Comparison of ENCODE assay signal across 9 mouse cellular contexts in genomic region chr5:88575506-88576338, GRCm38 (mm10). TPM values are rescaled to one million over a fixed set of nuclear protein-coding genes. Genes with fewer than 3 reads are reported as not detected.
A peak's percentile ranks its signal among the peaks of the same experiment; 100 is the strongest.
DNase-seq lines count a peak whose midpoint lies in the region; ATAC-seq and TF ChIP-seq lines count a peak whose summit lies in the region.
"Had no signal": no experiment of that assay in that cellular context is flagged by ENCODE, and none has a peak within 500 bp of the region (broad histone marks: within the 10 kb centered on the region; RNA-seq: fewer than 3 reads in every experiment).

No protein-coding gene starts in this region.

- no peak for ATAC-seq in heart, embryonic 15.5 days (replicated peaks; ENCODE audit: insufficient number of reproducible peaks, insufficient read depth, low FRiP score, low read depth)
- ATAC-seq in intestine, postnatal 0 days: peak; percentile 72
- ATAC-seq in granulocyte monocyte progenitor cell, adult 5-6 weeks (replicated peaks; ENCODE audit: poor library complexity, severe bottlenecking): no peak

- no peak for DNase-seq in heart, postnatal 25 days (ENCODE audit: low spot score)
- peak; percentile 41 for DNase-seq in ZHBTc4 (ENCODE audit: low read depth, low spot score)
- peak; percentile 23 for DNase-seq in lung, adult 2 months
- no peak for DNase-seq in cerebellum, adult 11 months
- no peak for DNase-seq in adrenal gland, adult 18-20 months (ENCODE audit: low spot score in 2 of 2)
- DNase-seq: retina, postnatal 1 day had no signal

- H3K9me3 ChIP-seq in heart, embryonic 15.5 days (replicated peaks): no peaks in the 10 kb centered on the region
- no peaks in the 10 kb centered on the region for H3K9me3 ChIP-seq in intestine, postnatal 0 days (ENCODE audit: control insufficient read depth)

- no peaks in the 10 kb centered on the region for H3K27me3 ChIP-seq in heart, embryonic 15.5 days
- H3K27me3 ChIP-seq in intestine, postnatal 0 days (replicated peaks; ENCODE audit: control insufficient read depth, insufficient read depth, low read length): no peaks in the 10 kb centered on the region

- no peak for TF ChIP-seq CTCF in intestine, postnatal 0 days (IDR thresholded peaks at IDR 0.05; ENCODE audit: low read depth)
- no peak for TF ChIP-seq CTCF in lung, adult 2 months (IDR thresholded peaks at IDR 0.05; ENCODE audit: insufficient read depth, low read length)

- no peak overlapping the region for H3K9ac ChIP-seq in heart, embryonic 15.5 days
- no peak overlapping the region for H3K9ac ChIP-seq in intestine, postnatal 0 days (ENCODE audit: low read depth, low read length)

- peaks cover 2% of the 10 kb centered on the region; the same call in 1 of the 2 replicates for H3K36me3 ChIP-seq in heart, embryonic 15.5 days
- H3K36me3 ChIP-seq in intestine, postnatal 0 days (ENCODE audit: control insufficient read depth, insufficient read depth): no peaks in the 10 kb centered on the region

- H3K4me2 ChIP-seq in heart, embryonic 15.5 days: no peak overlapping the region
- H3K4me2 ChIP-seq in intestine, postnatal 0 days (replicated peaks; ENCODE audit: low read depth): no peak overlapping the region

- intact Hi-C loops in heart, postnatal 25 days (cut with DNase I): loop anchor here (10.0 kb wide), 1 partner anchor 1771 kb away; the partner anchor contains the start of gene Ythdc1

- WGBS in heart, embryonic 15.5 days: 53% methylated on average over 3 of the region's 3 CpGs
- 41% methylated on average over 3 of the region's 3 CpGs for WGBS in intestine, postnatal 0 days
- 58% methylated on average over 3 of the region's 3 CpGs for WGBS in lung, adult 2 months

- H3K27ac ChIP-seq in heart, embryonic 15.5 days: 0 out of 2 replicates have a peak overlapping the region, but pooled peaks have one; percentile 3
- no peak overlapping the region for H3K27ac ChIP-seq in intestine, postnatal 0 days (ENCODE audit: low read depth, low read length)

- H3K4me3 ChIP-seq in heart, embryonic 15.5 days: no peak overlapping the region
- H3K4me3 ChIP-seq in intestine, postnatal 0 days (ENCODE audit: low read depth, low read length): no peak overlapping the region
- no peak overlapping the region for H3K4me3 ChIP-seq in lung, adult 2 months (replicated peaks; ENCODE audit: extremely low read depth, low read depth, low read length)

- peaks cover 6% of the 10 kb centered on the region for H3K4me1 ChIP-seq in heart, embryonic 15.5 days (replicated peaks)
- no peaks in the 10 kb centered on the region for H3K4me1 ChIP-seq in intestine, postnatal 0 days (replicated peaks; ENCODE audit: control insufficient read depth, insufficient read depth, low read length)
- H3K4me1 ChIP-seq in lung, adult 2 months (ENCODE audit: control insufficient read depth, insufficient read depth, low read length): peaks cover 3% of the 10 kb centered on the region; the same call in 1 of the 2 replicates

- no peak for TF ChIP-seq POLR2A in lung, adult 2 months (IDR thresholded peaks at IDR 0.05; ENCODE audit: borderline replicate concordance, extremely low read depth, low read depth, low read length)

RNA-seq across cellular contexts. Expression of gene Rufy3, which starts 10.9 kb away (rescaled TPM):
- 9.2 and 14.5 TPM in 2 replicates for polyA plus RNA-seq in heart, embryonic 15.5 days (2015; fragmentation: Nextera tagmentation; extraction: Ambion mirVana)
- 10 to 100 TPM; 10.5 to 11.5 TPM for total RNA-seq in heart, postnatal 25 days (2021)
- 10.8 and 12.4 TPM in 2 replicates for polyA plus RNA-seq in intestine, postnatal 0 days (2015; fragmentation: Nextera tagmentation; extraction: Ambion mirVana)
- 4.1 and 4.6 TPM in 2 replicates for polyA plus RNA-seq in lung, adult 2 months (2012; rRNA removed)
- total RNA-seq in adrenal gland, adult 18-20 months (2021): 10 to 100 TPM; 21.1 to 26.7 TPM
- 7.4 and 12.7 TPM in 2 replicates for total RNA-seq in granulocyte monocyte progenitor cell, adult 5-6 weeks (2014; fragmentation: Nextera tagmentation)
- total RNA-seq in granulocyte monocyte progenitor cell, adult 5-6 weeks (2017): 12.7 and 15.3 TPM in 2 replicates

RNA-seq across cellular contexts. Expression of gene Utp3, which starts 21.5 kb away (rescaled TPM):
- 44.1 and 45.1 TPM in 2 replicates for polyA plus RNA-seq in heart, embryonic 15.5 days (2015; fragmentation: Nextera tagmentation; extraction: Ambion mirVana)
- total RNA-seq in heart, postnatal 25 days (2021): 10 to 100 TPM; 19.3 to 19.9 TPM
- 27.8 and 31.1 TPM in 2 replicates for polyA plus RNA-seq in intestine, postnatal 0 days (2015; fragmentation: Nextera tagmentation; extraction: Ambion mirVana)
- 9.0 and 10.1 TPM in 2 replicates for polyA plus RNA-seq in lung, adult 2 months (2012; rRNA removed)
- total RNA-seq in adrenal gland, adult 18-20 months (2021): 10 to 100 TPM; 31.4 to 39.5 TPM
- 65.6 and 68.8 TPM in 2 replicates for total RNA-seq in granulocyte monocyte progenitor cell, adult 5-6 weeks (2014; fragmentation: Nextera tagmentation)
- total RNA-seq in granulocyte monocyte progenitor cell, adult 5-6 weeks (2017): 57.5 and 59.9 TPM in 2 replicates

RNA-seq across cellular contexts. Expression of gene Jchain, which starts 48.0 kb away (rescaled TPM):
- polyA plus RNA-seq in heart, embryonic 15.5 days (2015; fragmentation: Nextera tagmentation; extraction: Ambion mirVana): 0.09 and 0.13 TPM in 2 replicates
- total RNA-seq in heart, postnatal 25 days (2021): under 1 TPM in 1 of 2 experiments, not detected in 1; 0.10 TPM
- 0.10 TPM in 1 of 2 replicates, not detected in the other for polyA plus RNA-seq in intestine, postnatal 0 days (2015; fragmentation: Nextera tagmentation; extraction: Ambion mirVana)
- polyA plus RNA-seq in lung, adult 2 months (2012; rRNA removed): 7.7 and 20.2 TPM in 2 replicates
- total RNA-seq in adrenal gland, adult 18-20 months (2021): 1 to 10 TPM in 1 of 2 experiments, under 1 TPM in 1; 0.66 to 4.7 TPM
- total RNA-seq in granulocyte monocyte progenitor cell, adult 5-6 weeks (2014; fragmentation: Nextera tagmentation): 1.8 TPM in 1 of 2 replicates, not detected in the other
- total RNA-seq in granulocyte monocyte progenitor cell, adult 5-6 weeks (2017): 0.43 and 1.5 TPM in 2 replicates

Comparison
In these comparisons a context has a peak if more than half of its experiments do, and no peak if none do; other contexts are left out.
1. DNase-seq: peak in ZHBTc4 (single experiment) and lung, adult 2 months (single experiment); none in heart, postnatal 25 days (single experiment), cerebellum, adult 11 months (single experiment) and adrenal gland, adult 18-20 months (0 of 2).